Mouse (Mus musculus): ENCODE measurements around the gene Gm364. TPM values are rescaled to one million over a fixed set of nuclear protein-coding genes. Genes with fewer than 3 reads are reported as not detected.

Gene Gm364
- polyA plus RNA-seq, 1 experiment from 2014 or later = not detected

DNA sequence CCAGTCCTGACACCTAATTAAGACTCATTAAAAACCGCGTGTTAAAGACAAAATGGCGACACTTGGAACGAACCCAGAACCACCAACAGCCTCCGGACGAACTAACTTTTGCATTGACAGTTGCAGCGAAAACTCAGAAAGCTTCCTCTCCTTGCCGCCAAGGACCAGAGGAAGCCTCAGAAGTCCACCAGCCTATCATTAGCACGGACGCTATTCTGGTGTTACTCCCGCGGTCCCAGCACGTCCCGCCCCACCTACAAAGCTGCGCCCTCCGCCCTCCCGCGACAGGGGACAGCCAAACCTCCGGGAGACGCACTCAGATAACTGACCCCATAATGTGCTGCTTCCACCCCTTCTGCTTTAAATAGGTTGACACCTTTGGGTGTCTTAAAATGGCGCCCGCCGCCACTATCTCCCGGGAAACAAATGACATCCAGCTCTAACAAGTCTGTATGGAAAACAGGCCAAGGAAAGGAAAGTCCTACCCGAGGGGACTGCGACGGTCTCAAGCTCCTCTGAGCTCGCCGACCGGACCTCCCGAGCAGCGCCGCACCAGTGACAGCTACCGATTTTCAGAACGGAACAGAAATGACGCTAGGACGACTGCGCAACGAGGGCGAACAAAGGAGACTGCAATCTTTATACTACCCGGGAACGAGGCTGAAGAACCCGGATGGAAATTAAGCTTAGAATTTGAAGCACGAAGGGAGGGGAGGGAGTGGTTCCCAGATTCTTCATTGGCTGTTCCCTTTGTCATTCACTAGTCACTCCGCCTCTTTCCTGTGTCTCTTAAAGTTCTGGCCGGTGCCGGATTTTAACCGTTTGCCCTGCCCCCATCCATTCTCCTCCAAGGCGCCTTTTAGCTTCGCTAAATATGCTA, 16.3 kb upstream of the Gm364 start, which contains the start of gene Rbmx:
Gene Rbmx, minus strand, starts transcription at position 670 of the 880 bp plus-strand sequence.
- H3K27me3 ChIP-seq (ENCODE audit: control insufficient read depth, insufficient read depth, low read depth, low read length) = no peaks in the 10 kb centered on the region
- 16% methylated on average over 50 of the region's 50 CpGs for WGBS
- peak; percentile 97 for ATAC-seq (ENCODE audit: low read depth)
- no peaks in the 10 kb centered on the region for H3K4me1 ChIP-seq (replicated peaks; ENCODE audit: control insufficient read depth, insufficient read depth, low read length)
- peaks cover 9% of the 10 kb centered on the region; the same call in 1 of the 2 replicates for H3K36me3 ChIP-seq (ENCODE audit: control insufficient read depth, insufficient read depth, low read length)
- H3K9ac ChIP-seq (ENCODE audit: low read length) = peak within 1 kb of the TSS; percentile 80
- no peaks in the 10 kb centered on the region for H3K9me3 ChIP-seq (ENCODE audit: control insufficient read depth, low read length)
- H3K27ac ChIP-seq (ENCODE audit: low read length) = peak within 1 kb of the TSS; percentile 97
- peak within 1 kb of the TSS; percentile 65 for H3K4me3 ChIP-seq (ENCODE audit: low read length)
- peak within 1 kb of the TSS; percentile 47 for H3K4me2 ChIP-seq (ENCODE audit: low read depth, low read length)

- 18% methylated on average over 7 of the region's 7 CpGs for WGBS
- Histone ChIP-seq H3K27me3 (ENCODE audit: control insufficient read depth, insufficient read depth, low read depth, low read length) (no peaks in the 10 kb centered on the region), H3K4me3 (ENCODE audit: low read length) (peak overlapping the region; percentile 21), H3K4me2 (ENCODE audit: low read depth, low read length) (peak overlapping the region; percentile 41), H3K4me1 (replicated peaks; ENCODE audit: control insufficient read depth, insufficient read depth, low read length) (no peaks in the 10 kb centered on the region), H3K9me3 (ENCODE audit: control insufficient read depth, low read length) (no peaks in the 10 kb centered on the region), H3K9ac (ENCODE audit: low read length) (no peak overlapping the region), H3K36me3 (ENCODE audit: control insufficient read depth, insufficient read depth, low read length) (peaks cover 7% of the 10 kb centered on the region; the same call in 1 of the 2 replicates), H3K27ac (ENCODE audit: low read length) (no peak overlapping the region)
- 0 out of 2 replicates have a peak, but pooled peaks have one; percentile 35 for ATAC-seq (ENCODE audit: low read depth)
These were observed 15.5 kb upstream of the Gm364 start for GRCm38 (mm10) chrX:57393412-57393811.

- ATAC-seq (ENCODE audit: low read depth) = no peak
- no peak overlapping the region for H3K27ac ChIP-seq (ENCODE audit: low read length)
- WGBS = 67% methylated on average over 1 of the region's 1 CpGs
- H3K4me2 ChIP-seq (ENCODE audit: low read depth, low read length) = no peak overlapping the region
- H3K27me3 ChIP-seq (ENCODE audit: control insufficient read depth, insufficient read depth, low read depth, low read length) = no peaks in the 10 kb centered on the region
- no peak overlapping the region for H3K9ac ChIP-seq (ENCODE audit: low read length)
- H3K4me3 ChIP-seq (ENCODE audit: low read length) = no peak overlapping the region
- H3K36me3 ChIP-seq (ENCODE audit: control insufficient read depth, insufficient read depth, low read length) = no peaks in the 10 kb centered on the region
- no peaks in the 10 kb centered on the region for H3K9me3 ChIP-seq (ENCODE audit: control insufficient read depth, low read length)
- H3K4me1 ChIP-seq (replicated peaks; ENCODE audit: control insufficient read depth, insufficient read depth, low read length) = no peaks in the 10 kb centered on the region
These were observed 7.6 kb upstream of the Gm364 start for GRCm38 (mm10) chrX:57401388-57401787.

GRCm38 (mm10) chrX:57403651-57404050, 5.3 kb upstream of the Gm364 start:
- Histone ChIP-seq H3K9ac (ENCODE audit: low read length) (no peak overlapping the region), H3K36me3 (ENCODE audit: control insufficient read depth, insufficient read depth, low read length) (no peaks in the 10 kb centered on the region), H3K4me1 (replicated peaks; ENCODE audit: control insufficient read depth, insufficient read depth, low read length) (no peaks in the 10 kb centered on the region), H3K27ac (ENCODE audit: low read length) (no peak overlapping the region), H3K4me2 (ENCODE audit: low read depth, low read length) (no peak overlapping the region), H3K4me3 (ENCODE audit: low read length) (no peak overlapping the region), H3K9me3 (ENCODE audit: control insufficient read depth, low read length) (no peaks in the 10 kb centered on the region), H3K27me3 (ENCODE audit: control insufficient read depth, insufficient read depth, low read depth, low read length) (no peaks in the 10 kb centered on the region)
- ATAC-seq (ENCODE audit: low read depth) = no peak

- Histone ChIP-seq H3K9me3 (ENCODE audit: control insufficient read depth, low read length) (no peaks in the 10 kb centered on the region), H3K4me3 (ENCODE audit: low read length) (no peak overlapping the region), H3K27me3 (ENCODE audit: control insufficient read depth, insufficient read depth, low read depth, low read length) (no peaks in the 10 kb centered on the region), H3K27ac (ENCODE audit: low read length) (no peak overlapping the region), H3K4me2 (ENCODE audit: low read depth, low read length) (no peak overlapping the region), H3K4me1 (replicated peaks; ENCODE audit: control insufficient read depth, insufficient read depth, low read length) (no peaks in the 10 kb centered on the region), H3K36me3 (ENCODE audit: control insufficient read depth, insufficient read depth, low read length) (no peaks in the 10 kb centered on the region), H3K9ac (ENCODE audit: low read length) (no peak overlapping the region)
- no peak for ATAC-seq (ENCODE audit: low read depth)
- WGBS = 6% methylated on average over 2 of the region's 2 CpGs
These were observed 22.7 kb downstream of the Gm364 start for GRCm38 (mm10) chrX:57431610-57432009.

DNA sequence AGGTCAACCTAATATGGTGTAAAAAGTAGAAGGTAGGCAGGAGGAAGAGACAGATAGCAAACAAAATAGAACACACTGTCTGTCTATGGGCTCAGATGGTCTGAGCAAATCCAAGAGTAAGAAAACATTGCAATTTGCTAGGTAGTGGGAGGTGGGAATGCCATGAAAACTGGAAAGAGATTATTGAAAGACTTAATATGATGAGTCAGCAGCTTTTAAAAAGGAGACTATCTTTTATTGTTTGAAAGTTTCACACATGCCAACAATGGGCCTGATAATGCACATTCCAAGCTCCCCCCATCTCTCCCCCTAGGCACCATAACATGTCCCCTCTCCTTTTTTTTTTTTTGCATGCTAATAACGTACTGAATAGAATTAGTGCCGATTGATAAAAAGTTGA, 24.9 kb downstream of the Gm364 start:
- no peaks in the 10 kb centered on the region for H3K27me3 ChIP-seq (ENCODE audit: control insufficient read depth, insufficient read depth, low read depth, low read length)
- 84% methylated on average over 2 of the region's 2 CpGs for whole genome bisulfite sequencing
- H3K9ac ChIP-seq (ENCODE audit: low read length) = no peak overlapping the region
- no peak for ATAC-seq (ENCODE audit: low read depth)
- H3K27ac ChIP-seq (ENCODE audit: low read length) = no peak overlapping the region
- no peak overlapping the region for H3K4me3 ChIP-seq (ENCODE audit: low read length)
- no peaks in the 10 kb centered on the region for H3K36me3 ChIP-seq (ENCODE audit: control insufficient read depth, insufficient read depth, low read length)
- H3K9me3 ChIP-seq (ENCODE audit: control insufficient read depth, low read length) = no peaks in the 10 kb centered on the region
- H3K4me2 ChIP-seq (ENCODE audit: low read depth, low read length) = no peak overlapping the region
- H3K4me1 ChIP-seq (replicated peaks; ENCODE audit: control insufficient read depth, insufficient read depth, low read length) = no peaks in the 10 kb centered on the region

- H3K9ac ChIP-seq (ENCODE audit: low read length) = no peak within 1 kb of the TSS
- H3K27ac ChIP-seq (ENCODE audit: low read length) = no peak within 1 kb of the TSS
- peak within 1 kb of the TSS; percentile 38 for H3K4me2 ChIP-seq (ENCODE audit: low read depth, low read length)
- peaks cover 14% of the 10 kb centered on the region for H3K27me3 ChIP-seq (ENCODE audit: control insufficient read depth, insufficient read depth, low read depth, low read length)
- no peaks in the 10 kb centered on the region for H3K36me3 ChIP-seq (ENCODE audit: control insufficient read depth, insufficient read depth, low read length)
- H3K4me3 ChIP-seq (ENCODE audit: low read length) = 0 out of 2 replicates have a peak within 1 kb of the TSS, but pooled peaks have one; percentile 12
- ATAC-seq (ENCODE audit: low read depth) = no peak
- no peaks in the 10 kb centered on the region for H3K9me3 ChIP-seq (ENCODE audit: control insufficient read depth, low read length)
- 10% methylated on average over 6 of the region's 28 CpGs for WGBS
- no peaks in the 10 kb centered on the region for H3K4me1 ChIP-seq (replicated peaks; ENCODE audit: control insufficient read depth, insufficient read depth, low read length)
These were observed 94.7 kb downstream of the Gm364 start, which contains the start of gene Gpr101 for GRCm38 (mm10) chrX:57503634-57504033. TSS of gene Gpr101 (minus strand) at chrX:57503757.

DNA sequence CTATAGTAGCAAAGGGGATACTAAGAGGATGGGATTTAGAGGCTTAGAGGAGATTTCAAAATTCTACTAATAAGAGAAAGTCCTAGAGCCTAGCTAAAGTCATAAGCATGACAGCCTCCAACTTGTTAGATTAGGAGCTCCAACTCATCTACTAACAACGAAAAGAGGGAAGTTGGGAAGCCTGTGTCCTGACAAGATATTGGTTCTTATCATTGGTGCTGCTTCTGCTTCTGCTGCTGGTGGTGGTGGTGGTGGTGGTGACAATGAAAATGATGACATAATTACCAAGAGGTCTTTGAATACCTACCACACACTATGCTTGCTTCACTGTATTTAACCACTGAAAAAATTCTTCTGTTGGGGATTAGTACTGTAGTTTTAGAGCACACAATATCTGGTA, 97.3 kb downstream of the Gm364 start:
- no peak for ATAC-seq (ENCODE audit: low read depth)
- Histone ChIP-seq H3K36me3 (ENCODE audit: control insufficient read depth, insufficient read depth, low read length) (no peaks in the 10 kb centered on the region), H3K27me3 (ENCODE audit: control insufficient read depth, insufficient read depth, low read depth, low read length) (peaks cover 14% of the 10 kb centered on the region), H3K4me2 (ENCODE audit: low read depth, low read length) (no peak overlapping the region), H3K9me3 (ENCODE audit: control insufficient read depth, low read length) (no peaks in the 10 kb centered on the region), H3K4me1 (replicated peaks; ENCODE audit: control insufficient read depth, insufficient read depth, low read length) (no peaks in the 10 kb centered on the region), H3K9ac (ENCODE audit: low read length) (no peak overlapping the region), H3K27ac (ENCODE audit: low read length) (no peak overlapping the region), H3K4me3 (ENCODE audit: low read length) (no peak overlapping the region)
- WGBS = 61% methylated on average over 1 of the region's 1 CpGs

GRCm38 (mm10) chrX:57521117-57522095, 112.5 kb downstream of the Gm364 start:
- WGBS = 37% methylated on average over 28 of the region's 28 CpGs
- no peaks in the 10 kb centered on the region for H3K9me3 ChIP-seq (ENCODE audit: control insufficient read depth, low read length)
- no peak overlapping the region for H3K27ac ChIP-seq (ENCODE audit: low read length)
- no peak overlapping the region for H3K4me3 ChIP-seq (ENCODE audit: low read length)
- H3K4me2 ChIP-seq (ENCODE audit: low read depth, low read length) = no peak overlapping the region
- H3K4me1 ChIP-seq (replicated peaks; ENCODE audit: control insufficient read depth, insufficient read depth, low read length) = no peaks in the 10 kb centered on the region
- no peaks in the 10 kb centered on the region for H3K36me3 ChIP-seq (ENCODE audit: control insufficient read depth, insufficient read depth, low read length)
- H3K27me3 ChIP-seq (ENCODE audit: control insufficient read depth, insufficient read depth, low read depth, low read length) = no peaks in the 10 kb centered on the region
- ATAC-seq (ENCODE audit: low read depth) = no peak
- no peak overlapping the region for H3K9ac ChIP-seq (ENCODE audit: low read length)

Data from lung, embryonic 16.5 days (tissue).